In the genomic region with DNA sequence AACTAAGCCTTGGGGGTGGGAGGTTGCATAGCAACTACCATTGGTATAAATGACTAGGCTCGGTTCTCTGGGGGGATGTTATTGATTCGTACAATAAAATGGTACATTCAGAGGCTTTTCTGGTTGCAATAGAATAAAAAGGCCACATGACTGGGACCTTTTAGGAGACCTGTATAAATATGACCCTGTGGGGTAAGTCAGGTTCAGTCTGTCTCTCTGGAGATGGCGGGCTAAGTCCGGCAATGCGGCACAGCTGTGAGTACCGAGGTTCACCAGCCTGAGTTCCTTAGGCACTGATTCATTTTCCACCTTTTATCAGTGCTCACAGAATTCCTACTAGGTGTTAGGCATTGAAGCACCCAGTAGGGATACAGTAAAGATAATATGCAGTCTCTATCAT, we compare ENCODE assay signal across 19 mouse cellular contexts.
"Had no signal": no experiment of that assay in that cellular context is flagged by ENCODE, and none has a peak within 500 bp of the region (broad histone marks: within the 10 kb centered on the region; RNA-seq: fewer than 3 reads in every experiment).

No protein-coding gene starts in this region.

- DNase-seq: liver, embryonic 13.5 days; liver, postnatal 0 days; lung, adult 2 months; lung, postnatal 14 days; lung, postnatal 36 days; right cerebral cortex, postnatal 14 days; thymus, adult 2 months; thymus, postnatal 25 days; thymus, postnatal 4 days had no signal

- H3K9me3 ChIP-seq: liver, embryonic 13.5 days; liver, embryonic 15.5 days; lung, embryonic 15.5 days; midbrain, embryonic 15.5 days; neural tube, embryonic 13.5 days; stomach, embryonic 15.5 days had no signal

- H3K4me2 ChIP-seq: liver, embryonic 11.5 days; liver, embryonic 13.5 days; liver, embryonic 15.5 days; lung, embryonic 15.5 days; midbrain, embryonic 15.5 days; neural tube, embryonic 13.5 days; stomach, embryonic 15.5 days had no signal

- H3K9ac ChIP-seq: liver, embryonic 13.5 days; liver, embryonic 15.5 days; liver, postnatal 0 days; lung, embryonic 15.5 days; midbrain, embryonic 15.5 days; neural tube, embryonic 13.5 days; stomach, embryonic 15.5 days had no signal

- H3K4me3 ChIP-seq: liver, embryonic 13.5 days; liver, embryonic 15.5 days; lung, embryonic 15.5 days; megakaryocyte, embryonic 14.5 days; midbrain, embryonic 15.5 days; neural tube, embryonic 13.5 days; stomach, embryonic 15.5 days had no signal

- H3K4me1 ChIP-seq: liver, embryonic 13.5 days; liver, embryonic 15.5 days; megakaryocyte, embryonic 14.5 days; midbrain, embryonic 15.5 days; stomach, embryonic 15.5 days had no signal

- ATAC-seq: liver, postnatal 0 days; lung, postnatal 0 days; midbrain, embryonic 15.5 days had no signal

- H3K27me3 ChIP-seq: liver, embryonic 13.5 days; liver, embryonic 15.5 days; lung, embryonic 15.5 days; megakaryocyte, embryonic 14.5 days; midbrain, embryonic 15.5 days; neural tube, embryonic 13.5 days; stomach, embryonic 15.5 days had no signal

- H3K27ac ChIP-seq: liver, embryonic 13.5 days; liver, embryonic 15.5 days; lung, embryonic 15.5 days; macrophage; midbrain, embryonic 15.5 days; neural tube, embryonic 13.5 days; stomach, embryonic 15.5 days; stomach, postnatal 0 days had no signal

- H3K36me3 ChIP-seq: liver, embryonic 13.5 days; liver, embryonic 15.5 days; lung, embryonic 15.5 days; midbrain, embryonic 15.5 days; neural tube, embryonic 13.5 days; stomach, embryonic 15.5 days had no signal
